Mouse (Mus musculus): ENCODE data around the gene Naf1. TPM values are rescaled to one million over a fixed set of nuclear protein-coding genes. Genes with fewer than 3 reads are reported as not detected.

The Naf1 gene
- 3.6 and 3.8 TPM in 2 replicates for polyA plus RNA-seq (2014; fragmentation: Nextera tagmentation; extraction: Ambion mirVana)

DNA sequence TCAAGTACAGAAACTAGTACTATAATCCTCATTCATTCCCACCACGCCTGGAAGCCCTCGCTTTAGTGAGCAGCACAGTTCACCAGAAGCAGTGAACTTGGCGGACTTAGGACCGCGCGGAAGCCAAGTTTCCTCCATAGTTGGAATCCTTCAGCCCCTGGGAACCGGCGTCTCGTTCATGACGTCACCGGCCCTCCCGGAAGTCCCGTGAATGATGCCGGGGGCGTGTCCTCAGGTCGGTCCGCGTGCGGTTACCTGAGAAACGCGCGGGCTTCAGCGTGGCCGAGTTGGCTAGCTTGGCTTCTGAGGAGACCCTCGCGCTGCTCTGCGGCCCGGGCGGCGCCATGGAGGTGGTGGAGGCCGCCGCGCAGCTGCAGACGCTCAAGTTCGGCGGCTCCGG is at the start of gene Naf1:
TSS of gene Naf1 (plus strand) at position 195 of the 400 bp plus-strand sequence.
- no peaks in the 10 kb centered on the region for H3K27me3 ChIP-seq (ENCODE audit: control insufficient read depth, insufficient read depth, low read length)
- DNase-seq (ENCODE audit: low spot score) (peak; percentile 99), ATAC-seq (ENCODE audit: low FRiP score) (peak; percentile 100)
- H3K9ac ChIP-seq: peak within 1 kb of the TSS; percentile 69
- H3K36me3 ChIP-seq (replicated peaks; ENCODE audit: control insufficient read depth, insufficient read depth): no peaks in the 10 kb centered on the region
- peak within 1 kb of the TSS; percentile 90 for H3K4me2 ChIP-seq (replicated peaks)
- no peaks in the 10 kb centered on the region for H3K9me3 ChIP-seq (ENCODE audit: control insufficient read depth, low read length)
- 0 out of 2 replicates have a peak within 1 kb of the TSS, but pooled peaks have one; percentile 45 for H3K27ac ChIP-seq
- H3K4me3 ChIP-seq (replicated peaks; ENCODE audit: low read length): peak within 1 kb of the TSS; percentile 87
- H3K4me1 ChIP-seq (replicated peaks; ENCODE audit: control insufficient read depth, insufficient read depth, low read length): peaks cover 16% of the 10 kb centered on the region
- 1% methylated on average over 36 of the region's 37 CpGs for WGBS

DNA sequence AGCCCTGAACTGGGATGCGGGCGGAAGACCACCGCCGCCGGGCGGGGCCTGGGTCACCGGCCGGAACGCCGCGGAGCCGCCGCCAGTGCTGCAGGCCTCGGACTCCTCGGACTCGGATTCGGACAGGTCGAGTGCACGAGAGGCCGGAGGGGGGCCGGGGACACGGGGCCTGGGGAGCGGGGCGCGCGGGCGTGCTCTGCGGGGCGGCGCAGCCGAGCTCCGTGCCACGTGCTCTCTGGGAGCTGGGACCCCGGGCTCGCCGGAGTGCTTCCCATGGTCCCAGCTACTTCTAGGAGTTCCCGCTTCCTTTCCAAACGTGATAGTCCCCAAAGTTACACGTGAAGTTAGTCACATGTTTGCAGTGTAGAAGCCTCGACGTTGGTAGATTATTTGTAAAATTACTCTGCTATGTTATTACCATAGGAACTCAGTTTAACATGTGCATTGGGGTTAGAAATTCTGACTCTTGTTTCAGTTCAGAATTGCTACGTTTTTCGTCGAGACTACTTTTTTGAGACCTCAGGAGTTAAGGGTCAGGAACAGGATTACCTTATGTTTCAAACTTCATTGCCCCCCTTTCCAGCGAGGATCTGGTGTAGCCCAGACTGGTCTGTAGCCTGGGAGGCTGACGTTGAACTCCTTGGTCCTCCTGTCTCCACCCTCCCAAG is 1.0 kb downstream of the Naf1 start:
- WGBS: 1% methylated on average over 33 of the region's 46 CpGs
- Histone ChIP-seq H3K36me3 (replicated peaks; ENCODE audit: control insufficient read depth, insufficient read depth) (no peaks in the 10 kb centered on the region), H3K9me3 (ENCODE audit: control insufficient read depth, low read length) (no peaks in the 10 kb centered on the region), H3K4me2 (replicated peaks) (peak overlapping the region; percentile 90), H3K4me3 (replicated peaks; ENCODE audit: low read length) (peak overlapping the region; percentile 87), H3K27ac (no peak overlapping the region), H3K4me1 (replicated peaks; ENCODE audit: control insufficient read depth, insufficient read depth, low read length) (peaks cover 16% of the 10 kb centered on the region), H3K9ac (peak overlapping the region; percentile 69), H3K27me3 (ENCODE audit: control insufficient read depth, insufficient read depth, low read length) (no peaks in the 10 kb centered on the region)
- peak; percentile 58 for ATAC-seq (ENCODE audit: low FRiP score)
- DNase-seq (ENCODE audit: low spot score): no peak

DNA sequence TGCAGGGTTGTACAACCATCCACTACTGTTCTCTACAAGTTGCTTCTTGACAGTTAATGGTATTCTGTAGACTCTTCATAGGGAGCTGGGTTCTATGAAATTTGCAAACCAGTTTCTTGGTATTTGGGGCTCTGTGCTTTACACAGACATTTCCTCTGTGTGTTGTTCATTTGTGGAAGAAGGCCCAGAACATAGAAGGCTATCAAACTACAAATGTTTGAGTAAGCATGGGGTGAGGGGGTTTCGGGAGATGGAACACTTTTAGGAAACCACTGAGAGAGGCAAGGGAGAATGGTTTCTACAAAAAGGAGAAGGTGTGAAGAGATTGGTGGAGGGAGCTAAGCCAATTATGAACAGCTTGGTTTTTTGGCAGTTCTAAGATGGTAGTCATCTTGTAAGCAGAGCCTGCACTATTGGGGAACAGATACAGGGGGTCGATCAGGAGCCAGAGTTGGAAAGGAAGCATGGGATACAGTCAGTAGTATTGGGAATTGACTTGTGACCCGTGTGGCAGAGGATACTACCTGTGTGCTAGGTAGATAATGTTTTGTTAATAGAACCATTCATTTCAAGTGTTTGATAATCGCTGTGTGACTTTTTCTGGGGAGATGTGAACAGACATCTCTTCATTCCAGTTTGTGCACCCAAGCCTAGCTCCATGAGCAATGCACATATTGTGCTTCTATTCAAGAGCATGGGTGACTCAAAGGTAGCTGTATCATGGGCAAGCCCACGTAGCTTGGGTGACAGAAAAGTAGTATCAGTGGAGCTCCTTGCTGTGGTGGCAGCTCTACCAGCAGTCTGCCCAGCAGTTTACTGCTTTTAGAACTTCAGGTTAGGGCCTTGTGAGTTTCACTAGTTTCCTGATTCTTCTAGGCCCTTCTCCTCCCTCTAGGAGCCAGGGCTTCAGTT is 1.8 kb downstream of the Naf1 start:
- Histone ChIP-seq H3K27me3 (ENCODE audit: control insufficient read depth, insufficient read depth, low read length) (no peaks in the 10 kb centered on the region), H3K4me1 (replicated peaks; ENCODE audit: control insufficient read depth, insufficient read depth, low read length) (peaks cover 16% of the 10 kb centered on the region), H3K4me2 (replicated peaks) (peak overlapping the region; percentile 90), H3K27ac (no peak overlapping the region), H3K9ac (0 out of 2 replicates have a peak overlapping the region, but pooled peaks have one; percentile 69), H3K4me3 (replicated peaks; ENCODE audit: low read length) (peak overlapping the region; percentile 87), H3K9me3 (ENCODE audit: control insufficient read depth, low read length) (no peaks in the 10 kb centered on the region), H3K36me3 (replicated peaks; ENCODE audit: control insufficient read depth, insufficient read depth) (no peaks in the 10 kb centered on the region)
- no peak for ATAC-seq (ENCODE audit: low FRiP score)
- 59% methylated on average over 5 of the region's 5 CpGs for WGBS
- no peak for DNase-seq (ENCODE audit: low spot score)

DNA sequence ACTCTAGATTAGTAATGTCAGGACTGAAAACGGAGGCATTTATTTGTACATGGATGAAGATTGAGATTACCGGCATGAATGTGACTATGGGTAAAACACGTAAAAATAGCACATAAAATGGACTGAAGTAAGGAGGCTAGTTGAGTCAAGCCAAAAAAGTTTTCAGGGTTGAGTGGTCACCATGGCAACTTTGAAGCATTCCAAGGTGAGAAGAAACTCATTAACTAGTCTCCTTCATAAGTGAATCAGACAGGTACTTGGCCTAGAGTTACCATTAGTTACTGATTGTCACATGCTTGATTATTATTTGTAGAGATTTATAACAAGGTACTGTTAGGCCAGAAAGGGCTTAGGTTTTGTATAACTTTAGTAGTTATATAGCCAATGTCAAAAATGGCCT is 3.7 kb downstream of the Naf1 start:
- Histone ChIP-seq H3K36me3 (replicated peaks; ENCODE audit: control insufficient read depth, insufficient read depth) (no peaks in the 10 kb centered on the region), H3K9ac (no peak overlapping the region), H3K27ac (no peak overlapping the region), H3K4me1 (replicated peaks; ENCODE audit: control insufficient read depth, insufficient read depth, low read length) (peaks cover 16% of the 10 kb centered on the region), H3K4me3 (replicated peaks; ENCODE audit: low read length) (no peak overlapping the region), H3K9me3 (ENCODE audit: control insufficient read depth, low read length) (no peaks in the 10 kb centered on the region), H3K27me3 (ENCODE audit: control insufficient read depth, insufficient read depth, low read length) (no peaks in the 10 kb centered on the region), H3K4me2 (replicated peaks) (no peak overlapping the region)
- WGBS: 95% methylated on average over 3 of the region's 3 CpGs
- no peak for DNase-seq (ENCODE audit: low spot score)
- ATAC-seq (ENCODE audit: low FRiP score): no peak

DNA sequence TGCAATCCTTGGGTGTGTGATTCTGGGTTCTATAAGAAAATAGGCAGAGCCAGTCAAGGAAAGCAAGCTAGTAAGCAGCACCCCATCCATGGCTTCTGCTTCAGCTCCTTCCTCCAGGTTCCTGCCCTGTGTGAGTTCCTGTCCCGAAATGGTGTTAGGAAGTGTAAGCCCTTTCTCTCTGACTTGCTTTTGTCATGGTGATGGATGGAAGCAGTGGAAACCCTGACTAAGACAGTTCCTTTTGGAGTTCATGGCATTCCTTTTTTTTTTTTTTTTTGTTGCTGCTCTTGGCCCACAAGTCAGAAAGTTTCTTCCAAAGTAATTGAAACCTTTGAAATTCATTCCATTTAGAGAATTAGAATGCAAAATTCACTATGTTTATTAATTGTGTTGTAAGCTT is 5.1 kb downstream of the Naf1 start:
- H3K4me2 ChIP-seq (replicated peaks): no peak overlapping the region
- peaks cover 16% of the 10 kb centered on the region for H3K4me1 ChIP-seq (replicated peaks; ENCODE audit: control insufficient read depth, insufficient read depth, low read length)
- no peak for ATAC-seq (ENCODE audit: low FRiP score)
- no peak overlapping the region for H3K4me3 ChIP-seq (replicated peaks; ENCODE audit: low read length)
- no peaks in the 10 kb centered on the region for H3K27me3 ChIP-seq (ENCODE audit: control insufficient read depth, insufficient read depth, low read length)
- H3K36me3 ChIP-seq (replicated peaks; ENCODE audit: control insufficient read depth, insufficient read depth): no peaks in the 10 kb centered on the region
- no peak for DNase-seq (ENCODE audit: low spot score)
- no peak overlapping the region for H3K27ac ChIP-seq
- 46% methylated on average over 1 of the region's 1 CpGs for WGBS
- no peak overlapping the region for H3K9ac ChIP-seq
- no peaks in the 10 kb centered on the region for H3K9me3 ChIP-seq (ENCODE audit: control insufficient read depth, low read length)

DNA sequence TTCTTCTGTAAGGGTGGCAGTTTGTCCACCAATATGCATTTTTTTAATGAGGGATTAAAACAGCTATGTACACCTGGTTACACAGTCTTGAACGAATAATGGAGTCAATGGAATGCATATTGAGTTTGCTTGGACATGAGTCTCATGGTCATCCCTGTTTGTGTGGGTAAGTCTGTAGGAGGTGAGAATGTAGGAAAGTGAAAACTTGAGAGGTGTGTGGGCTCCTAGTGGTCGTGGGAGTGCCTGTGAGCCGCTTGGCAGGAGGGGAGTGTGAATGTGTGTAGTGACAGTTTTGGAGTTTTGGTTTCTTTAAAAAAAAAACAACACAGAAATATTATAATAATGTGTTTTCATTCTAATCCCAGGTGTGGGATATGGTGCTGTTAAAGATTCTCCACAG is 7.7 kb downstream of the Naf1 start:
- H3K4me1 ChIP-seq (replicated peaks; ENCODE audit: control insufficient read depth, insufficient read depth, low read length): 0 out of 2 replicates have a peak, but pooled peaks cover 3% of the 10 kb centered on the region
- no peak overlapping the region for H3K4me2 ChIP-seq (replicated peaks)
- H3K27me3 ChIP-seq (ENCODE audit: control insufficient read depth, insufficient read depth, low read length): no peaks in the 10 kb centered on the region
- ATAC-seq (ENCODE audit: low FRiP score): no peak
- H3K9ac ChIP-seq: no peak overlapping the region
- DNase-seq (ENCODE audit: low spot score): no peak
- no peaks in the 10 kb centered on the region for H3K9me3 ChIP-seq (ENCODE audit: control insufficient read depth, low read length)
- H3K27ac ChIP-seq: no peak overlapping the region
- no peak overlapping the region for H3K4me3 ChIP-seq (replicated peaks; ENCODE audit: low read length)
- WGBS: 80% methylated on average over 3 of the region's 3 CpGs
- no peaks in the 10 kb centered on the region for H3K36me3 ChIP-seq (replicated peaks; ENCODE audit: control insufficient read depth, insufficient read depth)

DNA sequence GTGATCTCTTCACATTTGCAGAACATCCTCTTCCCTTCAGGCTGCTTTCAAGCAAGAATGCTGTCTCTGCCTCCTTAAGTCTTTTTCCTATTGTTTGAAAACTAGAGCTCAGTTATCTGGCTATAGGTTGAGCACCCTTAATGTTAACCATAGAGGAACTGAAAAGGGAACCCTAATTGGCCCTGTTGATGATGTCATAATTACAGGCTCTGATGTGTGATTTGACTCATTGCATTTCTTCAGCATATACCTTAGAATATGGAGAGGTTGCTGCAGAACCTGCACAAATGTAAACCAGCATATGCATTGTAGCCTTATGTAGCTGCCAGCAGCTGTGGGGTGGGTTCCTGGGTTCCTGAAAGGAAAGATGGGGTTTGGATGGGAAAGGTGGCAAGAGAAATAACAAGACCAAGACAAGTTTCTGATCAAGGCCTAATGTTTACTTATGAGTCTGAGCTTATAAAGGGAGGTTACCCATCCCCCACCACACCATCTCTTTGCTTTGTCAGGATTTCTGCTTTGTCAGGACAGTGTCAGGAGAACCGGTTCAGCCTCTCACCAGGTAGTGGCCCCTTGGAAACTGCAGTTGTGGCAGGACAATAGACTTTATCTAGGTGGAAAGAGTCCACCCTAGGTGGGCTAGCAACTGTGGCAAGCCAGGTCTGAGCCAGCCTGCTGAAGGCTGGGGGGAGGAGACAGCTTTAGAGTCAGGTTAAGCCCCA is 9.4 kb downstream of the Naf1 start:
- Histone ChIP-seq H3K9me3 (ENCODE audit: control insufficient read depth, low read length) (no peaks in the 10 kb centered on the region), H3K4me1 (replicated peaks; ENCODE audit: control insufficient read depth, insufficient read depth, low read length) (no peaks in the 10 kb centered on the region), H3K36me3 (replicated peaks; ENCODE audit: control insufficient read depth, insufficient read depth) (no peaks in the 10 kb centered on the region), H3K9ac (no peak overlapping the region), H3K27me3 (ENCODE audit: control insufficient read depth, insufficient read depth, low read length) (no peaks in the 10 kb centered on the region), H3K4me2 (replicated peaks) (no peak overlapping the region), H3K4me3 (replicated peaks; ENCODE audit: low read length) (no peak overlapping the region), H3K27ac (no peak overlapping the region)
- ATAC-seq (ENCODE audit: low FRiP score): no peak
- WGBS: 12% methylated on average over 1 of the region's 1 CpGs
- DNase-seq (ENCODE audit: low spot score): no peak

DNA sequence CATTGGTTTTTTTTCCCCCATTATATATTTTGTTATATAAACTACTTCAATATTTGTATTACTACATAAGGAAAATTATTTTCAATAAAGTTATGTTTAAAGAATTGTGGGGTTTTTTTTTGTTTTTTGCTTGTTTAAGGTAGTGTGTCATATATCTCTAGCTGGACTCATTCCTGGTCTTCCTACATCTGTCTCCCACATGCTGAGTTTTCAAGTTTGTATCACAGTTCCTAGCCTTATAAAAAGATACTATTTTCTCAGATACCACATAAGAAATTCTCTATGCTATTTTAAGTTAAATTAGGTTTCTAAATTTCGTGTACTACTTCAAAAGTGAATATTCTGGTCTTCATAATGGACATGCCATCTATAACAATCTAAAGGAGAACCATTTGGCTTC is 23.8 kb downstream of the Naf1 start:
- no peaks in the 10 kb centered on the region for H3K4me1 ChIP-seq (replicated peaks; ENCODE audit: control insufficient read depth, insufficient read depth, low read length)
- 70% methylated on average over 1 of the region's 1 CpGs for WGBS
- DNase-seq (ENCODE audit: low spot score): no peak
- H3K9me3 ChIP-seq (ENCODE audit: control insufficient read depth, low read length): no peaks in the 10 kb centered on the region
- H3K27me3 ChIP-seq (ENCODE audit: control insufficient read depth, insufficient read depth, low read length): no peaks in the 10 kb centered on the region
- no peak overlapping the region for H3K9ac ChIP-seq
- no peak for ATAC-seq (ENCODE audit: low FRiP score)
- no peak overlapping the region for H3K4me2 ChIP-seq (replicated peaks)
- no peak overlapping the region for H3K4me3 ChIP-seq (replicated peaks; ENCODE audit: low read length)
- H3K27ac ChIP-seq: no peak overlapping the region
- peaks cover 9% of the 10 kb centered on the region; the same call in 1 of the 2 replicates for H3K36me3 ChIP-seq (replicated peaks; ENCODE audit: control insufficient read depth, insufficient read depth)

DNA sequence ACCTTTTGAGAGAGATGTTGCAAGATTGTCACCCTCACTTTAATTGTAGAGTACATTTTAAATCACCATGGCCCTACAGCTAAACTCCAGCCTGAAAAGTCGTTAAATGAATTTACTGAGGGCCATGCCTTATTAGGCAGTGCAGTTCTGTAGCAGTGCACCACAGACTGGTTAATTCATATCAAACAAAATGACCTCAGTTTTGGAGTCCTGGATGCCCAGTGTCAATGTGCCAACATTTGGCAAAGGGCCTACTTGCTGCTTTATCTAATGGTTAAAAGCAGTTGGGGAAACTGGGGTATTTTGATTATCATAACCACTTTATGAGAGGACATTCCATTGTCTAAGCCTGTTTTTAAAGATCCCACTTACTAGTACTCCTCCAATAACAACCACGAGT is 31.9 kb downstream of the Naf1 start:
- no peak overlapping the region for H3K4me3 ChIP-seq (replicated peaks; ENCODE audit: low read length)
- ATAC-seq (ENCODE audit: low FRiP score) (no peak), DNase-seq (ENCODE audit: low spot score) (no peak)
- no peak overlapping the region for H3K9ac ChIP-seq
- no peak overlapping the region for H3K27ac ChIP-seq
- 85% methylated on average over 2 of the region's 2 CpGs for WGBS
- H3K27me3 ChIP-seq (ENCODE audit: control insufficient read depth, insufficient read depth, low read length): no peaks in the 10 kb centered on the region
- no peaks in the 10 kb centered on the region for H3K4me1 ChIP-seq (replicated peaks; ENCODE audit: control insufficient read depth, insufficient read depth, low read length)
- H3K4me2 ChIP-seq (replicated peaks): no peak overlapping the region
- no peaks in the 10 kb centered on the region for H3K9me3 ChIP-seq (ENCODE audit: control insufficient read depth, low read length)
- H3K36me3 ChIP-seq (replicated peaks; ENCODE audit: control insufficient read depth, insufficient read depth): peaks cover 4% of the 10 kb centered on the region; the same call in 1 of the 2 replicates

Data from hindbrain, embryonic 14.5 days (tissue).